Mouse (Mus musculus) G1E (cell line): ENCODE measurements at regions not wholly inside any gene's neighbourhood (a gene's known extent, or its start where the extent isn't known, plus 50 kb on each side); places are given as distances from the start of the nearest gene placed in this dataset.

Experiments used
- CTCF ChIP-seq: IDR thresholded peaks from 2 replicates; pipeline ENCODE4 v1.5.1; 2012; ENCODE audit warnings: low read depth, low read length, inconsistent platforms, mixed read lengths
- GATA1 ChIP-seq: IDR thresholded peaks from 2 replicates; pipeline ENCODE4 v1.6.1; 2012; ENCODE audit warnings: borderline replicate concordance, low read length, inconsistent platforms, mixed read lengths
- GATA2 ChIP-seq: IDR thresholded peaks from 2 replicates; pipeline ENCODE4 v1.6.1; 2012; ENCODE audit warnings: low read depth, low read length, inconsistent platforms, borderline replicate concordance

- TF ChIP-seq CTCF = no peak
- no peak for TF ChIP-seq GATA1
- no peak for TF ChIP-seq GATA2
Observed at GRCm38 (mm10) chr14:58999106-58999778, 143.5 kb downstream of the 1700129C05Rik start.
